Mouse (Mus musculus) thymus, postnatal 25 days (tissue): ENCODE measurements at regions not wholly inside any gene's neighbourhood (a gene's known extent, or its start where the extent isn't known, plus 50 kb on each side); places are given as distances from the start of the nearest gene placed in this dataset.

Experiments used
- DNase-seq: peaks from one replicate; pipeline ENCODE4 v3.0.0; 2022

GRCm38 (mm10) chr1:92275388-92275787 lies 79.9 kb upstream of the Hdac4 start:
- no peak for DNase-seq

GRCm38 (mm10) chr1:92273760-92274159 lies 78.3 kb upstream of the Hdac4 start:
- no peak for DNase-seq

- DNase-seq: no peak
Observed at GRCm38 (mm10) chr1:92271676-92272291, 76.3 kb upstream of the Hdac4 start.

DNA sequence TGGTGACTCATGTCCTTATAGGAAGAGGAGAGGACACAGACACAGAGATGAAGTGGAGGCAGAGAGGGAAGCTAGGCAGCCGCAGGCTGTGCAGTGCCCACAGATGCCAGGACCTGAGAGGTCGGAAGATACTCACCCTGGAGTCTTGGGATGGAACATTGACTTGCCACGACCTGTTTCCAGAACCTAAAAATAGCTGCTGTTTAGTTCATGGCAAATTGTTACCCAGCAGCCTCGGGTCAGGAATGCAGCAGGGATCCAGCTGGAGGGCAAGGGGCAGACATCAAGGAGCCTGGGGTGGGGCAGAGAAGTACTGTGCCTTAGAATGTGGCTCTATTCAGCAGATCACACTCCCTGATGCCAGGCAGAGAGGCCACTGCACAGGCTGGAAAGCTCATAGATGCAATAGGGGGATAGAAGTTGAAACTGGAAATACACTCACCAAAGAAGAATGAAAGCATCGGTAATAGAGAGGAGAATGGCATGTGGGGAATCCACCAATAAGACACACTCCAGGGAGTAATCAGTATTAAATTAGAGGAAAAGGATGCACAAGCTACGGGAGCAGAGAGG lies 75.1 kb upstream of the Hdac4 start:
- no peak for DNase-seq

GRCm38 (mm10) chr1:92269464-92269863 lies 74.0 kb upstream of the Hdac4 start:
- no peak for DNase-seq

DNA sequence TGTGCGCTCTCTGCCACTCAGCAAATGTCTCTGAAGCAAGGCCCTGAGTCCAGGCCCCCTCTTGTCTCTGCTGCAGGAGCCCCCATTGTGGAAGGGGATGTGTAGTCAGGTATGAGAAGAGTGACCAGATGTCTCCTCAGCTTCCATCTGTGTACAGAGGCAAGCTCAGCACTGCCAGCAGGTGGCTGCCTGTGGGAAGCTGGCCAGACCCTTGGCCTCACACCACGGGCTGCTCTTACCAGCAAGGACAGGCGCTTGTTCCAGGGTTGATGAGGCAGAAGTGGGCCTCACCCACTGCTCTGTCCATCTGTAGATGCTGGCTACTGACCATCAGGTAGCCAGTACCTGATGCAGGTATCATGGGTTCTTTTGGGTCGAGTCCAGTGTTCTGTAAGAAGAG lies 69.4 kb upstream of the Hdac4 start:
- no peak for DNase-seq

DNA sequence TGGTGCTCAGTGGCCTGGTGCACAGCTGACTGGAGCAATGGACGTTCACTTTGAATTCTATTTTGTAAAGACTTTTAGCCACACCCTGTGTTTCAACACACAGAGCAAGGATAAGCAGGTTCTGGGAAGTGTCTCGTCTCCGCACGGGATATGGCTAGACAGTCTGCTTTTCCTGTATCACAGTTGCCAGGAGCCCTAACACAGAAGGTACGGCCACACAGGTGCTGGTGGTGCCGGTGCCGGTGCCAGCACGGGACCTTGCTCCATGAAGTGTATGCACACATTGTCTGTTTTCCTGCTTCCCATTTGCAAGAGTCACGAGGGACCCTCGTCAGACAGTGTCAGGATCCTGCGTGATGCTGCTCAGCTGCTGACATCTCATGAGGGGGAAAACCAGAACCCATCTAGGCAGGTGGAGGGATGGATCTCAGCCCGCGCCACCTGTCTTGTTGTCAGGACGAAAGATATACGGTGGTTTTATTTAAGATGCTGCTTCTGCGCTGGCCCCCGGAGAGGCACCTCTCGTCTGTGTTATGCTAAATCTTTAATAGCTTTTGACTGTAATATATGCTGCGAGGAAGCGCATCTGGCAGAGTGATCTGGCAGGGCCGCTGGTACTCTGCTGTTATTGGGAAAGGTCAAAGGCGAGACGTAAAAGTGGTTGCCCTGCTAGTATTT lies 64.4 kb upstream of the Hdac4 start:
- DNase-seq: no peak

DNA sequence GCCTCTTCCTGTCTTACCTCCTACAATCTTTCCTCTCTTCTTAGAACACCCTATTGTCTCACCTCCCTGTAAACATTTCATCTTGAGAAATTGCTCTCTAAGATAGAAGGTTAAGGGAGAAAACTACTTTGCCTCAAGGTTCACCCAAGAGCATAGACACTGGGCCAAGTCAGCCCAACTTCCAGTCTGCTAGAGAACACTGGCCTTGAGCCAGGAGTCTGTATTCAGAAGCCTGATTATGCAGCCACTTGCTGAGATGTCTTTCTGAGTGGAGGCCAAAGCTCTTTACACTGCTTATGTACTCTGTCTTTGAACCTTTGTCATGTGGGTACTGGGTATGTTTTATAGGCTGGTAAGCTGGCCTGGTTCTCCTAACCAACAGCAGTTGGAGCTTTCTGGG lies 62.5 kb upstream of the Hdac4 start:
- no peak for DNase-seq

DNA sequence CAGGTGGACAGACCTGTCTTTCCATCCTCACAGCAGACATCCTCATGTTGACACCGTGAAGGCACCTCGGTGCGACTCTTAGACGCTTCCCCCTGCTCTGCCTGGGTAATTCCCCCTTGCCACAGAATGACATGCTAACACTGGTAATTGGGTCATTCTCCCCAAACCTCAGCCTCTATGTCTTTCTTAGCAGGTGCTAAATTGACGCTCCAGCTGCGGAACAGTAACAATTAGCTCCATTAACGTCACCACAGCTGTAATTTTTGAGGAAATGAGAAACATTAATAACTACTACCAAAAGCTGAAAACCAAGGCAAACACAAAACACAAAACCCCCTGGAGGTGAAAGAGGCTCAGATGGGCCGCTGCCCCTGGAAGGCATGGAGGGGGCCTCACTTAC lies 57.6 kb upstream of the Hdac4 start:
- DNase-seq: no peak

GRCm38 (mm10) chr1:92250594-92251463 lies 55.3 kb upstream of the Hdac4 start:
- no peak for DNase-seq
